Mouse (Mus musculus): ENCODE measurements around the gene Avpi1.

The Avpi1 gene

DNA sequence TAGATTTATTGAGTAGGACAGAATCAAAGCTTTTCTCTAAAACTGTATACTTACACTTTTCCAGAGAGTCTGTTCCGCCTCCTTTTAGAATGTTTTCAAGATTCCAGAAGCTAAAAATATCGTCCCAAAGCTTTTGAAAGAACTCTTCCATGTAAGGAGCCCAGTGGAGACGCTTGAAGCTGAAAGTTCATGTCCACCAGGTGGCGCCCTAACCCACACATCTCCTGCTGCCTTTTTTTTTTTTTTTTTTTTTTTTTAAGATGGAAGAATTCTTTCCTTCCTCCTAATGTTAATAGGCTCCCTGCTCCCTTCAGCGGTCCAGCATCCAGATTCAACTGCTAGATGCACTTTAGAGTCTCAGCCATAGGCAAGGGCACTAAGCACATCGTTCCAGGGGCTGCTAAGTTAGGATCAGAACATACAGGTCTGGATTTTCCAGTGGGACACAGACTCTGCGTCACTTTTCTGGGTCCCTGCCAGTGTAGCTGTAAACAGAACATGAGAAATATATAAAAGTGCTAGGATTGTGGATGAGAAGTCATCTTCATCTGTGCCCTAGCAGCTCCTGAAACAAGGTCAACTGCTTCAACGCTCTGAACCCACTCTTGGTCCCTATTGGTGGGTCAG, 15.8 kb upstream of the Avpi1 start:
- peak; percentile 83 for DNase-seq (ENCODE audit: low spot score)

DNA sequence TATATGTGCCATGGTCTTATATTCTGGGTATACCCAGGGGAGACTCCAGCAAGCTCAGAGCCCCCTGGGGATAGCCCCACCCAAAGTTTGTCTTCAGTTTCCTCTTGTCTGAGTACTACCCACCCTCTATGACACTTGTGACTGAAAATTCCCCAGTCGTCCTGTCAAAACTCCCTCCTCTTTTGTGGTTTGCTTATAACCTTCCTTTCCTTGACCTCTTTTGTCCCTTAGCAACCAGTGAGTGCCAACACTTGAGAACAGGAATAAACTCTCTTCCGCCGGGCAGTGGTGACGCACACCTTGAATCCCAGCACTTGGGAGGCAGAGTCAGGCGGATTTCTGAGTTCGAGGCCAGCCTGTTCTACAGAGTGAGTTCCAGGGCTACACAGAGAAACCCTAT, 15.2 kb upstream of the Avpi1 start:
- no peak for DNase-seq (ENCODE audit: low spot score)

DNA sequence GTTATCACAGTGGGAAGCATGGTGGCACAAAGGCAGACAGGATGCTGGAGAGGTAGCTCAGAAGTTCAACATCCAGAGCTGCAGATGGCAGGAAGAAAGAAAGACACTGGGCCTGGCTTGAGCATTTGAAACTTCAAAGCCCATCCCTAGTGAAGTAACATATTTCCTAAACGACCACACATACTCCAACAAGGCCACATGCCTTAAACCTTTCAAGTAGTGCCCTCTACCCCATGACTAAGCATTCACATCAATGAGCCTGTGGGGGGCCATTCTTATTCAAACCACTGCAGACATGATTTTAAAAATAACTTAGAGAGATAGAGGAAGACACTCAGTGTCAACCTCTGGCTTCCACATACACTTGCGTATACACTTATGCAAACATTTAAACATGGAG, 13.9 kb upstream of the Avpi1 start:
- no peak for DNase-seq (ENCODE audit: low spot score)

DNA sequence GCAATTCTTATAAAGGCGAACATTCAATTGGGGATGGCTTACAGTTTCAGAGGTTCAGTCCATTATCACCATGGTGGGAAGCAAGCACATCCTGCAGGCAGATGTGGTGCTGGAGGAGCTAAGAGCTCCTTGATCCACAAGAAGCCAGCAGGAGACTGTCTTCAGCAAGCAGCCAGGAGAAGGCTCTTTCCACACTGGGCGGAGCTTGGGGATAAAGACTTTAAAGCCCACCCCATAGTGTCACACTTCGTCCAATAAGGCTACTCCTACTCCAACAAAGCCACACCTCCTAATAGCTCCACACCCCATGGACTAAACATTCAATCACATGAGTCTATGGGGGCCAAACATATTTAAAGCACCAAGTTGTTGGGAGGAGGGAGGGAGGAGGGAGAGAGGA, 13.1 kb upstream of the Avpi1 start:
- no peak for DNase-seq (ENCODE audit: low spot score)

DNA sequence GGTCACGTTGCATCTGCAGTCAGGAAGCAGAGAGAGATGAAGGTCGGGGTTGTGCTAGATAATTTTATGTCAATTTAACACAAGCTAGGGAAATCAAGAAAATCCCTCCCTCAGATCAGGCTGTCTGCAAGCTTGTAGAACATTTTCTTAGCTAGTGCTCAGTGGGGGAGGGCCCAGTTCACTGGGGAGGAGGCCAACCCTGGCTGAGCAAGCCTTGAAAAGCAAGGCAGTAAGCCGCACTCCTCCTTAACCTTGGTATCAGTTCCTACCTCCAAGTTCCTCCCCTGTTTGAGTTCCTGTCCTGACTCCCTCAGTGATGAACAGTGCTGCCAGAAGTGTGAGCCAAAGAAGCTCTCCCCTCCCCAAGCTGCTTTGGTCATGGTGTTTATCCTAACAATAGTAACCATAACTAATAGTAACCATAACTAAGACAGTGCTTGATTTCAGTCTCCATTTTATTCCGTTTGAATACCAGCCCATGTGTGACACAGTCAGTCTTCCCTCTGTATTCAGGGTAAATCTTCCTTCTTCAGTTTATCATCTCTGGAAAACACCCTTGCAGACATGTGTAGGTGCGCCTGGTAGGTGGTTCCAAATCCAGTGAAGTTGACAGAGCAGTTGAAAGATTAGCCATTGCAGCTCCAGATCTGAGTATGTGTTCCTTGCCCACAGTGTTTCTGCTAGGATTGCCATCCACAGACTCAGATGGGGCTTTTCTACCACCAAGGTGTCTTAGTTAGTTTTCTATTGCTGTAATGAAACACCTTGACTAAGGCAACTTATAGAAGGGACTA, 11.1 kb upstream of the Avpi1 start:
- no peak for DNase-seq (ENCODE audit: low spot score)

DNA sequence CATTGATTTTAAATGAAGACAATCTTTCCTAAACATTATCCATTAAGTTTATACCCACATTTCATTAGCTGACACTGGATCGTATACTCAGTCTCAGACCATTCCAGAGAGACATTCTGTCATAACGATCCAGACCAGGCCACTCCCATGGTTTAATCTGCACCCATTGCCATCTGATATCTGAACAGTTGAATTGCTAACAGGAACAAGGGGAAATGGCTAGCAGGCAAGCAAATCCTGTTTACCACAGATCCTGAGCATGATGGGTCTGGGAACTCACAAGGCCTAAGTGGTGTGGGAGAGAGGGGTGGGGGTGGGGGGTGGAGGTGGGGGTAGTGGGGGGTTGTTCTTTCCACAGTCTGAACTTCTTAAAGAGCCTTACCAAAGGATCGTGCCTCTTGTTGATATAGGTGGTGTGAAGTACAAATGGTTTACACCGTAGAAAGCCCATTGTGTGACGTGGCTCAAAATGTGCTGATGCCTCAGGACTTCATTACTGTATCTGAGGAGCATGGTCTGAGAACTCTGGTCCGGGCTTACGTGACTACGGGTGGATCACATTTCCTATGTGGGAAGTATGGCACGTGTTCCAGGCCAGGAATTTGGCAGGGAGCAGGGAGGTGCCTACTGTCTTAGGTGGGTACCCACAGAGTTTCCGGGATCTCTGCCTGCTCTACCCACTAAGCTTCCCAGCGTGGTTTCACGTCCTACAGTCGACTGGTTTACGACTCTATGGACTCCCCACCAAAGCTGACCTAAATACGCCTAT, 9.8 kb upstream of the Avpi1 start:
- no peak for DNase-seq (ENCODE audit: low spot score)

DNA sequence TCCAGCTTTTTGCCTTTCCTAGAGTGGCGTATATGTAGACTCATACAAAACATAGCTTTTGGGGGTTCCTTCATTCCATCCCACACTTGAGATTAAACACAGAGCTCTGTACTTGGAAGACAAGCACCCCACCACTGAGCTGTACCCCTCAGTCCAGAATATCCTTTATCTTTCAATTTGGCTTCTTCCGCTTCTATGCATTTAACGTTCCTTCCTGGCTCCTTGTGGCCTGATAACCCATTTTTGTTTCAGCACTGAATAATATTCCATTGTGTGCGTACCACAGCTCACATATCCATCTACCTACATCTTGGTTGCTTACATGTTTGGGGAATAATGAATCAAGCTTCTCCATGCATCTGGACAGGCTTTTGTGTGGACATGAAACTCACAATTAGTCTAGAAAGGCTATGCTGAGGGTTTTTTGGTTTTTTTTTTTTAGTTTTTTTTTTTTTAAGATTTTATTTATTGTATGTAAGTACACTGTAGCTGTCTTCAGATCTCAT, 8.4 kb upstream of the Avpi1 start:
- DNase-seq (ENCODE audit: low spot score), result no peak

DNA sequence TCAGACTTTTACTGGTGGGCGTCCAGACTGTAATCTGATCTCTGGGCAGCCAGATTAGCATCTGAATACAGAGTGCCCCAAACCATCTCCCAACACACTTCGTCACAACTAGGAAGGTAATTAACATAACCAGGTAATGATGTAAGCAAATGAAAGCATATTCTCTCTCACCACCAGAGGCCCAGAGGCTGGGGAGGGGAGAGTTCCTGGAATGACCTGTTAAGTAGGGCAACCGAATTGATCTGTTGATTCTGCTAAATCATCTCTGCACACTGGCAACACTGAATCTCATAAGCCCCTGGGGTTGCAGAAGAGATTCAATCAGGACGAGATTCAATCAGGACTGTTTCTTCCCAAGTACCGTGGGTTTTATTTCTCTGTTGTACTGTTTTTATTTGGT, 7.3 kb upstream of the Avpi1 start:
- DNase-seq (ENCODE audit: low spot score), result no peak

DNA sequence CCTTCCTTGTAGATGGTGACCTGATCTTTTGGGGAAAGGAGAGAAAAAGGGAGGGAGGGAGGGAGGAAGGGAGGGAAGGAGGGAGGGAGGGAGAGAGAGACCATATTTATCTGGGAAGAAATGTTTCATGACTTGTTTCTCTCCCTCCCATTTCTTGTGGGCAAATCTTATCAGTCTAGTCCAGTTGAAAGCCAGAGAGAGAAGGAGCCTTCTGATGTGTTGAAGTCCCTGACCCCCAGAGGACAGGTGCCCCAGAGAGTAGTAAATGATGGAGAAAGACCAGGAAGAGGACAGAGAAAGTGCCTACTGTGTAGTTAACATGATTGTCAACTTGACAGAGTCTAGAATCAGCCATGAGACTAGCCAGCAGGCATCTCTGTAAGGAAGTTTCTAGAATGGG, 6.2 kb upstream of the Avpi1 start:
- DNase-seq (ENCODE audit: low spot score), result no peak

DNA sequence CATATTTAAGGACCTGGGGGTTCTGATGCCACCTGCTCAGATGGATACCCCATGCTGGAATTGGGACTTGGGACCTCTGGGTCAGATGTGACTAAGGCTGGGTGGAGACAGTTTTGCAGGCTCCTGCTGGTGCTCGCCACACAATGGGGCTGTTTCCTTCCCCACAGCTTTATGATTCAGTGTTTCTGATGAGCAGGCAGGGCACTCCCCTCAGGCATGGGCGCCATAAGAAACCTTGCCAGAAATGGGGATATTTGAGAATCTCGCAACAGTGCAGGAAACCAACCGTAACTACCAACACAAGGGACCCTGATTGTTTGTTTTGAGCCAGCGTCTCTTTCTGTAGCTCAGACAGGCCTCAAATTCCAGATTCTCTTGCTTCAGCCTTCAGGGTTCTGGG, 2.2 kb upstream of the Avpi1 start:
- DNase-seq (ENCODE audit: low spot score), result no peak

DNA sequence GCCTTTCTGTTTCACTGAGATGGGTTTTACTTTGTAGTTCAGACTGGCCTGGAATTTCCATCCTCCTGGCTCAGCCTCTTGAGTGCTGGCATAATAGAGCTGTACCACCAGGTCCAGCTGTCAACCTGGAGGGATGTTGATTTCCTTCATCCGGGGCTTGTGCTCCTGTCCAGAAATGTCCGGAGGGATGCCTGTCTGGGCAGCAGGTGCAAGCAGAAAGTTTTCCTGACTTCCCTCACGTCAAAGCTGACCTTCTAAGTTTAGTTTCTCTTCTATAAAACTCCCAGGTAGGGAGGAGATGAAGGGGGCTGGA, 1.4 kb upstream of the Avpi1 start:
- DNase-seq (ENCODE audit: low spot score), result no peak

DNA sequence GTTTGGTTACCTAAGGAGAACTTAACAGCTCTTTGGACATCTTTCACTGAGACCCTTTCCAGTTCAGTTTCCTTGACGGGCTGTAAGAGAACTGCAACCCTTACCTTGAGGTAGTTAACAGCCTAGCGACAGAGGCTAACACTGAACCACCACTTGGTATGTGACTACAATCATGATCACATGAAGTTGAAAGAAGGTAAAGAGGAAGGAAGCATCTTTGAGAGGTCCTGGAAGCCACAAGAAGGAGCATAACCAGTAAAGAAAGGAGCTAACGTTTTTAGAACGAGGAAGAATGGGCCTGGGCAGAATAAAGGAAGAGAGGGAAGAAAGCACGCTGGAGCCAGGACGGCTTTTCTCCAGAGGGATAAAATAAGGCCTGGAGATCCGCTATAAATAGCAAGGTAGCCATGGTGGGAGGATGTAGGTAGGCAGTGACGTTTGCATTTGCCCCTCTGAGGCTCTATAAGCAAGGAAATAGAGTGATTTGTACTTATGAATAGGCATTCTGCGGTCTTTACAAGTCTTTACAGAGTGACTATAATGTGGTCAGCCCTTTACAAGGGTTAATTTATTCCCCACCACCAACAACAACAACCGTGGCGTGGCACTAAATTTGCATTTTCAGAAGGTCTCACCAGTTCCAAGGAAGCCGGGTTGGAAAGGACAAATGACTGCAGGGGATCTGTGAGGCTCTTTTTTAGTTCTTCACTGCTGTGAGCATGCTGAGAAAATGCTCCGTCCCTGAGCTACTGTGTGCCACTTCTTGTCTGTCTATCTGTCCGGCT, 842 bp upstream of the Avpi1 start:
- DNase-seq (ENCODE audit: low spot score), result no peak

DNA sequence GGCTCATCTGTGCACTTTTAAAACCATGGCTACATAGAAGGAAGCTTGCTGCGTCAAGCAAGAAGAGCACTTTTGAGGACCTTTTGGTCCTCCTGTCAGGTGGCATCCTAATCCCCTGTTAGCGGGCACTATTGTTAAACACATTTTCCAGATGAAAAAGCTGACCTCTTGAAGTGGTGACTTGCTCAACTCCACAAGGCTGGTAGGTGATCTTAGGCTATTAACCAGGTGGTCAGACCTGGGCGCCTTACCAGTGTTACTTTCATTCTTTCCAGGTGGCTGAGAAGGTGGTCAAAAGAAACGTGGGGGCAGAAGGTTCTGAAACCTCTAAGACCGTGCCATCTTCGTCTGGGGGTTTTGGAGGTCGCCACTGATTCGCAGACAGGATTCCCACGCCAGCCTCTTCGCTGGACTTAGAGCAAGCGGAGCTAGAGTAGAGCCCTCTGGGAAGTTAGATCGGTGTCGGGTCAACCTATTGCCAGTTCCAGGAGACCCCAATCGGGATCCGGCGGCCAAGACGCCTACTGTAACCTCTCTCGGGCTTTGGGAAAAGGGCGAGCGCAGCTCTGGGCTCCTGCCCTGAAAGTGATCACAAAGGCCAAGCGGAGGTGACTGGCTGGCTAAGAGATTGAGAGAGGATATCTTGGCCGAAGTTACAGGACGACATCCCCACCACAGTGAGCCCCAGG, 663 bp downstream of the Avpi1 start:
- no peak for DNase-seq (ENCODE audit: low spot score)

DNA sequence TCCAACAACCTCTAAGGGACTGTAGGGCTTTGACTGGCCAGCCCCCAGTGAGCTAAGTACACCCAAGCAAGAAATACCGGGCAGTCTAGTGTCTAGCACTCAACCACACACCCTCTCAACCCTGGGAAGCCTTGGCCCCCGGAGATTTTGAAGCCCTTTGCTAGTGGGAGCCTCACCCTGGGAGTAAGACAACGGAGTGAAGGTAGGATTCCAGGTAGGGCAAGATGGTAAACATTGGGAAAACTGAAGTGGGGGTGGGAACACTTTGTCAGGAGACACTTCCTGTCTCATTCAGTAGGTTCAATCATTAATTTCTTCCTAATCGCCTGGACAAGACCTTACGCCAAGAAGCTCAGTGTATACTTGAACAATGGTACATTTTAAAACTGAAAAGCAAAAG, 1.8 kb downstream of the Avpi1 start:
- DNase-seq (ENCODE audit: low spot score), result no peak

DNA sequence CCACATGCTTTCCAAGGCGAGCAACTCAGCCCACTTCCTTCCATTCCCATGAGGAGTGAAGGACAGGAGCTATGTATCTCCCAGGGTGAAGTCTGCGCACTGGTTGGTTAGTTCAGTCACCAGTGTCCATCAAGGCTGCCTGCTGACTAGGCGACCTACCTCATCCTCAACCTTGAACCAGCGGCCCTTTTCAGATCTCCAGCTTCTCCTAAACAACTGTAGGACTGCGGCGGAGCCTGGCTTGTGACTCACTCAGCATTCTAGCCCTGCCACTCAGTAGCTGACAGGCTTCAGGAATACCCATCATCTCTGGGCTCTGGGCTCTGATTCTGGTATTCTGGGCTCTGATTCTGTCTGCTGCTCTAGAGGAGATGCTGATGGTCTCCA, 2.6 kb downstream of the Avpi1 start:
- no peak for DNase-seq (ENCODE audit: low spot score)

DNA sequence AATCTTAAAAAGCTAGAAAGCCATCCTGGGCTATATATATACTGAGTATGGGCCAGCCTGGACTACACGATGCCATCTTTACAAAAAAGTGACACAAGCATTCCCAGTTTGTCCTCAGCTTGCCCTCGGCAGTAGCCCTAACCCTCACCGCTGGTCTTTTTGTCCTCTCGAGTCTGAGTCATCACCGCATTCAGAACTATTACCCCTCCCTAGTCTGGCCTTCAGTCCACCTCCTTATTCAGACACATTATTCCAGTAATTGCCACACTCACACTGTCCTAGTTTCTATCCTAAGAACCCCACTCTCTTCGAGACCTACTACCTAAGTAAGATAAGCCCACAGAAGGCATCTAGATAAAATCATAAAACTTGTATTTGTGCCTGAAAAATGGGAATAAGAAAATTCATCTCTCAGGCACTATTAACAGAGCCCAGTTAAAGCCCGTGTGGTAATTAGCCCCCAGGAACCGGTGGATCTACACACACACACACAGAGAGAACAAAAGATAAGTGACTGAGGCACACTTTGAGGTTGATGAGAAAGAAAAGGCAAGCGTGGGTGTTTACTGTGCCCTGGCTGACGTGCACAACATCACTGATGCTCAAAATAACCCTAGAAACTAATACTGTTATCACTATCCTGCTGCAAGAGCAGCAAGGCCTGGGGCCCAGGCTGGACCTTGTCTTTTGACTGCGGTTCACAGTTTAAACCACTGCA, 3.2 kb downstream of the Avpi1 start:
- no peak for DNase-seq (ENCODE audit: low spot score)

DNA sequence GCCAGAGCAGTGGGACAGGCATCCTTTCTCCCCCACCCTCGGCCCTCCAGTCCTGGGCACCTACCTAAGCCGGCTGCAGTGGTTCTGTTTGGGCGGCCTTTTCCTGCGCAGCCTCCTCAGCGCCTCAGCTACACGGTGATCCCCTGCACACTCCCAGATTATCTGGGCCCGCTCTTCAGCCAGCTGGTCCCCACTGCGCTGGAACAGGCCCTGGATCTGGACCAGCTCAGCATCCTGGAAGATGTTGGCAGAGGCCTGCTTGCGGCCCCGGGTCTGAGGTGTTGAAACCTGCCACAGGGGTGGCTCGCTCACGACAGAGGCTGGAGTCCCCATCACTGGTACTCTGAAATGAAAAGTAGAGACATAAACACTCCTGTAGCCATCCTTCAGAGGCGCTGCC, 4.2 kb downstream of the Avpi1 start:
- DNase-seq (ENCODE audit: low spot score), result no peak

DNA sequence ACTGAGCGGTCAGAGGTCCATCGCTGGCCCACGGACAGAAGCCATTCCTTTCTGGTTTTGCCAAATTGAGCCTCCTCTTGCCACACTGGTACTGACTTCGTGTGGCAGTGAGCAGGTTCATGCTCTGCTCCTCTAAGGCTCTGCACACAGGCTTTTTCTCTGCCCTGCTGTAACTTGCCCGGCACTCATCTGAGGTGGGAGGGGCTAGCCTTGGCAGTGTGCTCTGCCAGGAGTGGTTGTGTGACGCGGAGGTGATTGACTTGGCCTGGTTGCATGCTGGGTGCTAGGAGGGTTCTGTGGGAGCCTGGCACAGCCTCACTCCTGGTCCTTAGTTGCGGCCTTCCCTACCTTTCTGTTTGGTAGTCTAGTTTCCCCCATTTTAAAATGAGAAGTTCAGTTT, 8.4 kb downstream of the Avpi1 start:
- DNase-seq (ENCODE audit: low spot score), result no peak

DNA sequence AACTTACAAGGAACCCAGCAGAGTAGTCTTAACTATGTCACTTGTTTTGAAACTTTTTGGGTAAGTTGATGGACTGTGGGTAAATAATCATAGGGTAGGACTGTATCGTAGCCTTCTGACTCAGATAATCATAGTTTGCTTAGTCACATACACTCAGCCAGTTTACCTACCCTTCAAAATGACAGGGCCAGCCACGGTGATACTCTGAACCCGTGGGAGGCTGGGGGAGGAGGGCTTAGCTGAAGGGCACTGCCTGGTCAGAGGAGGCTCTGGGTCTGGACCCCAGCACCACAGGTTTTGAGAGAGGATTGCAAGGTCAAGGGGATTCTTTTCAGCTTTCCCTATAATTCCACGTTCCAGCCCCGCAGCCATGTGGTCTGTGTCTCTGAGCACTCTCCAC, 10.3 kb downstream of the Avpi1 start:
- DNase-seq (ENCODE audit: low spot score), result no peak

DNA sequence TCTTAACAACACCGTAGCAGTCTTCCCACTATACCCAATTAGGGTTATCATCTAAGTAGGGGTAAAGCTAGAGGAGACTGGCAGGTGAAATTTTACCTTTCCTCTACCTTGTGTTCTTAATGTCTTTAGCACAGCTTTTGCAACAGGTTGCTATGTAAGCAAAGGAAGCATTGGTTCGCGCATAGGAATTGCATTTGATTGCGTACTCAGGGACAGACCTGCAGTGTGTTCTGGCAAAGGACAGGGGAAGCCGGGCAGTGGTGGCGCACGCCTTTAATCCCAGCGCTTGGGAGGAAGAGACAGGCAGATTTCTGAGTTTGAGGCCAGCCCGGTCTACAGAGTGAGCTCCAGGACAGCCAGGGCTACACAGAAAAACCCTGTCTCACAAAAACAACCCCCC, 10.7 kb downstream of the Avpi1 start:
- no peak for DNase-seq (ENCODE audit: low spot score)

DNA sequence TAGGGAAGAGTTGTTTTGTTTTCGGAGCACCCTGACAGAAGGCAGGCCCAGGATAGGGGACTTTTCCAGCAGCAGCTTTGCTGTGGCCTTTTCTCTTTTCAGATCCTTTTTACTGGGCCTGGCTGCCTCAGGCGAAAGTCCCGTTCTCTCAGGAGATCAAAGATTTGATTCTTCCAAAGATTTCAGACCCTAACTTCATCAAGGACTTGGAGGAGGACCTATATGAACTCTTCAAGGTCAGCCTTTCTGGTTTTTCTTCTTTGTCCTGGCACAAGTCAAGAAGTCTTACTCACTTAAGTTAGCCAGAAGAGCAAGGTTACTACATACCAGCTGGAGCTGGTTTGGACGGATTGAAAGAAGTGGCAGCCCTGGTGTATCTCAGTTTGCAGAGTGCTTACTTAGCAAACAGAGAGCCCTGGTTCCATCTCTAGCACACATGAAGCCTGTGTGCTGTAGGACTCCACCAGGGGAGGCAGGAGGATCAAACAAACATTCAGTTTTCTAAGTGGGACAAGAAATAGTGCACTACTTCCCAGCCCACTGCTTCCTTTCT, 13.0 kb downstream of the Avpi1 start:
- DNase-seq (ENCODE audit: low spot score), result no peak

Measured in left cerebral cortex, adult 11 months (tissue).